Mouse (Mus musculus) adrenal gland, postnatal 36 days (tissue): ENCODE data around the gene Olfr748. TPM values are rescaled to one million over a fixed set of nuclear protein-coding genes. Genes with fewer than 3 reads are reported as not detected.

Experiments used
- DNase-seq, 2 experiments: peaks; one replicate each; pipeline ENCODE4 v3.0.0; 2021; ENCODE audit warnings: mixed read lengths in 1 of 2
- long read RNA-seq, 2 experiments: library from polyadenylated mRNA; stranded (forward); transcript quantifications; one replicate each; pipeline ENCODE4 v2.0.0; 2021; ENCODE audit warnings: borderline sequencing depth in 2 of 2
- total RNA-seq, 2 experiments: library from RNA; stranded (reverse); gene quantifications; 2 replicates each; pipeline ENCODE4 v1.2.3; 2021

Gene Olfr748
- total RNA-seq = not detected
- long read RNA-seq, experiment 1 = 0 reads
- long read RNA-seq, experiment 2 = 0 reads

- no peak for DNase-seq
Observed at GRCm38 (mm10) chr14:50707073-50707472, at the start of gene Olfr748. TSS of gene Olfr748 (plus strand) at chr14:50707373.

GRCm38 (mm10) chr14:50693106-50693505 lies 14.1 kb upstream of the Olfr748 start, which contains the start of gene Olfr747:
TSS of gene Olfr747 (minus strand) at chr14:50693206.
- DNase-seq = no peak

- DNase-seq = peak in 1 of 2 experiments; percentile 1
Observed at GRCm38 (mm10) chr14:50719875-50720274, 12.7 kb downstream of the Olfr748 start.

GRCm38 (mm10) chr14:50722371-50722770 lies 15.2 kb downstream of the Olfr748 start:
- DNase-seq = peak; percentile 25 to 35

- no peak for DNase-seq
Observed at GRCm38 (mm10) chr14:50740334-50740733, 33.2 kb downstream of the Olfr748 start.

- DNase-seq = no peak
Observed at GRCm38 (mm10) chr14:50741584-50741983, 34.4 kb downstream of the Olfr748 start.

GRCm38 (mm10) chr14:50744994-50745393 lies 37.8 kb downstream of the Olfr748 start, which contains the start of gene Olfr749:
TSS of gene Olfr749 (minus strand) at chr14:50745094.
- no peak for DNase-seq

GRCm38 (mm10) chr14:50758416-50759085 lies 51.4 kb downstream of the Olfr748 start:
- no peak for DNase-seq

Other genes starting within 250 kb of the Olfr748 start
- gene Olfr741, start 234.6 kb upstream of the Olfr748 start, total RNA-seq = not detected
- gene Olfr742, start 203.8 kb upstream of the Olfr748 start, total RNA-seq = not detected
- gene Olfr743, start 185.5 kb upstream of the Olfr748 start, total RNA-seq = not detected
- not detected for gene Olfr744, start 92.5 kb upstream of the Olfr748 start, total RNA-seq
- not detected for gene Olfr745, start 68.0 kb upstream of the Olfr748 start, total RNA-seq
- gene Olfr746, start 60.3 kb upstream of the Olfr748 start, total RNA-seq = not detected
- gene Olfr747, start 14.2 kb upstream of the Olfr748 start, total RNA-seq = not detected
- gene Olfr749, start 37.7 kb downstream of the Olfr748 start, total RNA-seq = not detected
- 10 to 100 TPM; 30.8 to 46.9 TPM for gene Ttc5, start 78.1 kb downstream of the Olfr748 start, total RNA-seq
- gene Ccnb1ip1, start 100.4 kb downstream of the Olfr748 start, total RNA-seq = not detected
- 10 to 100 TPM; 24.1 to 24.4 TPM for gene Parp2, start 100.5 kb downstream of the Olfr748 start, total RNA-seq
- 10 to 100 TPM; 18.2 to 21.6 TPM for gene Tep1, start 163.2 kb downstream of the Olfr748 start, total RNA-seq
- gene Klhl33, start 190.1 kb downstream of the Olfr748 start, total RNA-seq = under 1 TPM; 0.50 to 0.63 TPM
- 10 to 100 TPM; 42.9 to 57.8 TPM for gene Osgep, start 217.5 kb downstream of the Olfr748 start, total RNA-seq
- 10 to 100 TPM; 61.0 to 89.4 TPM for gene Apex1, start 217.6 kb downstream of the Olfr748 start, total RNA-seq
- 10 to 100 TPM; 58.5 to 65.6 TPM for gene Pip4p1, start 223.5 kb downstream of the Olfr748 start, total RNA-seq
- 10 to 100 TPM; 43.1 to 45.2 TPM for gene Pnp, start 223.7 kb downstream of the Olfr748 start, total RNA-seq
- gene Gm49342, start 237.1 kb downstream of the Olfr748 start, total RNA-seq = 10 to 100 TPM; 37.6 to 46.1 TPM
- gene Pnp2, start 248.6 kb downstream of the Olfr748 start, total RNA-seq = 1 to 10 TPM; 2.1 to 2.9 TPM